Mouse (Mus musculus) liver, embryonic 15.5 days (tissue): ENCODE measurements around the gene Dock3. TPM values are rescaled to one million over a fixed set of nuclear protein-coding genes. Genes with fewer than 3 reads are reported as not detected.
A peak's percentile ranks its signal among the peaks of the same experiment; 100 is the strongest.

ENCODE experiments used
- ATAC-seq: fragments of 200-750 bp; cut with Nextera tagmentation; 2 replicates; pipeline ENCODE4 v1.8.0; 2017; ENCODE audit warnings: moderate number of reproducible peaks, mild to moderate bottlenecking, moderate library complexity; ENCODE audit not compliant: insufficient read depth
- H3K27ac ChIP-seq: fragments of 300-500 bp; sonication (generic); replicated peaks from 2 replicates; pipeline ENCODE4 v1.5.1; 2015; ENCODE audit warnings: mild to moderate bottlenecking, inconsistent platforms
- H3K27me3 ChIP-seq: fragments of 300-500 bp; sonication (generic); 2 replicates; pipeline ENCODE4 v1.6.1; 2015; ENCODE audit warnings: mild to moderate bottlenecking, inconsistent platforms
- H3K36me3 ChIP-seq: fragments of 300-500 bp; sonication (generic); replicated peaks from 2 replicates; pipeline ENCODE4 v1.6.1; 2015; ENCODE audit warnings: moderate library complexity, mild to moderate bottlenecking, inconsistent platforms
- H3K4me1 ChIP-seq: fragments of 300-500 bp; sonication (generic); replicated peaks from 2 replicates; pipeline ENCODE4 v1.6.1; 2015; ENCODE audit warnings: inconsistent platforms
- H3K4me2 ChIP-seq: fragments of 300-500 bp; sonication (generic); 2 replicates; pipeline ENCODE4 v1.6.1; 2015; ENCODE audit warnings: moderate library complexity, mild to moderate bottlenecking, inconsistent platforms
- H3K4me3 ChIP-seq: fragments of 300-500 bp; sonication (generic); replicated peaks from 2 replicates; pipeline ENCODE4 v1.5.1; 2015; ENCODE audit warnings: mild to moderate bottlenecking, inconsistent platforms
- H3K9ac ChIP-seq: fragments of 300-500 bp; sonication (generic); 2 replicates; pipeline ENCODE4 v1.6.1; 2015; ENCODE audit warnings: moderate library complexity, mild to moderate bottlenecking, inconsistent platforms
- H3K9me3 ChIP-seq: fragments of 300-500 bp; sonication (generic); replicated peaks from 2 replicates; pipeline ENCODE4 v1.6.1; 2016; ENCODE audit warnings: inconsistent platforms
- WGBS: fragments of 180-500 bp; shearing (Covaris S2); methylation state at CpG from one replicate; pipeline ENCODE4 v1.1.7; 2015; ENCODE audit warnings: mixed read lengths; ENCODE audit not compliant: insufficient replicate concordance; 5-methylcytosine and 5-hydroxymethylcytosine counted together
- polyA plus RNA-seq: library from polyadenylated mRNA; unstranded; fragments of >200 nt; fragmentation: Nextera tagmentation; extraction: Ambion mirVana; gene quantifications from 2 replicates; pipeline ENCODE4 v1.2.1, GENCODE M21; 2015

Dock3 gene
- polyA plus RNA-seq, 1 experiment from 2014 or later, result 0.01 TPM

GRCm38 (mm10) chr9:107255596-107255995 lies 23.9 kb upstream of the Dock3 start:
- 61% methylated on average over 3 of the region's 3 CpGs for WGBS
- H3K9me3 ChIP-seq, result no peaks in the 10 kb centered on the region
- no peaks in the 10 kb centered on the region for H3K36me3 ChIP-seq
- ATAC-seq, result no peak
- no peaks in the 10 kb centered on the region for H3K4me1 ChIP-seq
- H3K27me3 ChIP-seq, result no peaks in the 10 kb centered on the region
- no peak overlapping the region for H3K4me3 ChIP-seq
- H3K27ac ChIP-seq, result no peak overlapping the region
- H3K4me2 ChIP-seq, result no peak overlapping the region
- H3K9ac ChIP-seq, result no peak overlapping the region

GRCm38 (mm10) chr9:107254925-107255324 lies 23.2 kb upstream of the Dock3 start:
- no peak overlapping the region for H3K9ac ChIP-seq
- no peak overlapping the region for H3K27ac ChIP-seq
- H3K4me1 ChIP-seq, result no peaks in the 10 kb centered on the region
- H3K9me3 ChIP-seq, result no peaks in the 10 kb centered on the region
- H3K36me3 ChIP-seq, result no peaks in the 10 kb centered on the region
- whole genome bisulfite sequencing, result 63% methylated on average over 3 of the region's 3 CpGs
- no peak overlapping the region for H3K4me3 ChIP-seq
- ATAC-seq, result no peak
- H3K27me3 ChIP-seq, result no peaks in the 10 kb centered on the region
- no peak overlapping the region for H3K4me2 ChIP-seq

- Histone ChIP-seq H3K9ac (no peak overlapping the region), H3K27me3 (no peaks in the 10 kb centered on the region), H3K36me3 (no peaks in the 10 kb centered on the region), H3K9me3 (no peaks in the 10 kb centered on the region), H3K27ac (no peak overlapping the region), H3K4me3 (no peak overlapping the region), H3K4me1 (no peaks in the 10 kb centered on the region), H3K4me2 (no peak overlapping the region)
- ATAC-seq, result no peak
- WGBS, result 68% methylated on average over 12 of the region's 12 CpGs
Observed at GRCm38 (mm10) chr9:107254476-107254875, 22.8 kb upstream of the Dock3 start.

DNA sequence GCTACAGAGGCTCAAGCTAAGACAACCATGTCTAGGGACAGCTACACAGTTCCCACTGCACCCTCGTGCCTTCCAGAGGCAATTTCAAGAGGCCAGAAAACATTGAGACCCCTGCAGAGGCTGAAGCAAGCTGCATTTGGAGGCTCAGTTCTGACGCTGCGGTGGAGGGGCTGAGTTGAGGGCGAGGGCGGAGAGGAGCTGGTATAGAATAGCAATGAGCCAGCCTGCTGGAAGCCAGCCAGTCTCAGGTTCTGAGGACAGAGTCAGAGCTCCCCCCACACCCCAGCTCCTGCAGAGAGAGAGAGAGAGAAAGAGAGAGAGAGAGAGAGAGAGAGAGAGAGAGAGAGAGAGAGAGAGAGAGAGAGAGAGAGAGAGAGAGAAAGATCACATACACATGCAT lies 20.5 kb upstream of the Dock3 start:
- no peaks in the 10 kb centered on the region for H3K4me1 ChIP-seq
- H3K27ac ChIP-seq, result no peak overlapping the region
- H3K36me3 ChIP-seq, result no peaks in the 10 kb centered on the region
- no peak overlapping the region for H3K9ac ChIP-seq
- H3K4me3 ChIP-seq, result no peak overlapping the region
- WGBS, result 41% methylated on average over 5 of the region's 5 CpGs
- H3K9me3 ChIP-seq, result no peaks in the 10 kb centered on the region
- H3K4me2 ChIP-seq, result no peak overlapping the region
- H3K27me3 ChIP-seq, result no peaks in the 10 kb centered on the region
- ATAC-seq, result no peak

DNA sequence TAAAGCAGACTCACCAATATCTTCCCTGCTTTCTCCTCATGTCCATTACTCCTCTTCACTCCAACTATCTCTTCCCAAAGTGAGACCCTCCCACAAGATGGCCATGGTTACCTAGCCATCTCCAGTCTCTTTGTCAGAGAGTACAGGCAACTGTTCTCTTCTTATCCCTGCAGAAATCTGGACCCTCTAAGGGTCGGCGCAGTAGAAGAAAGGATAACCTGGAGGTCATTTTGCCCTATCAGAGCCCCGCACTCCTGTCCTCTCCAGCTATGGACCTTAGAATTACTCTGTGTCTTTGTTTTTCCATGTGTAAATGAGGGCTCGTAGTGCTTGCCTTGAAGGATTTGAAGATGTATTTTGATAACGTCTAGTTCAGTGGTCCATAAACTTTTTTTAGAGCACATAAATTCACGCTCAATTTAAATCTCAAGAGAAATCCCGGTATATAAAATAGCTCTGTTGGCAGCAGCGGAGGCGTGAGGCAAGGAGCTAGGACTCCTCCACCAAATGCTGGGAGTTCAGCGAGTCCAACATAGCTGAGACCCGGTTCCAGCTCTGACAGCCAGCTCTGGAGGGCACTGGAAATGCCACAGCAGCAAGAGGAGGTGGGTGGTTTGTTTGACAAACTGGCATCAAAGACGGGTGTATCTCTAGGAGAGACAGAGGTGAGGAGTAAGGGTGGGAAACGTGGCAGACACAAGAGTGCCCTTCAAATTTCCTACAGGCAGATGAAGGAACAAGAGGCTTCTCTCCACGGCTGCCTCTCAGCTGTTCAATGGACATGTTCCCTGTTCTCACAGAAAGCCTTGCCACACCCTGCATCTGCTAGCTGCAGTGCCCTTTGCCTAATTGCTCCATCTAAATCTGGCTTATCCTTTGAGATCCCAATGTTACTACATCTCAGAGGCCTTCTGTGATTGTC lies 19.0 kb upstream of the Dock3 start:
- Histone ChIP-seq H3K4me2 (no peak overlapping the region), H3K36me3 (no peaks in the 10 kb centered on the region), H3K4me1 (no peaks in the 10 kb centered on the region), H3K27ac (no peak overlapping the region), H3K4me3 (no peak overlapping the region), H3K9me3 (no peaks in the 10 kb centered on the region), H3K27me3 (no peaks in the 10 kb centered on the region), H3K9ac (no peak overlapping the region)
- 60% methylated on average over 14 of the region's 14 CpGs for WGBS
- ATAC-seq, result no peak

GRCm38 (mm10) chr9:107249154-107249553 lies 17.4 kb upstream of the Dock3 start:
- Histone ChIP-seq H3K4me3 (no peak overlapping the region), H3K9ac (no peak overlapping the region), H3K4me2 (no peak overlapping the region), H3K27me3 (no peaks in the 10 kb centered on the region; the same call in 1 of the 2 replicates), H3K27ac (no peak overlapping the region), H3K36me3 (no peaks in the 10 kb centered on the region), H3K9me3 (no peaks in the 10 kb centered on the region), H3K4me1 (no peaks in the 10 kb centered on the region)
- no peak for ATAC-seq
- 47% methylated on average over 6 of the region's 6 CpGs for WGBS

GRCm38 (mm10) chr9:107246170-107246569 lies 14.5 kb upstream of the Dock3 start:
- ATAC-seq, result no peak
- H3K9me3 ChIP-seq, result no peaks in the 10 kb centered on the region
- H3K4me3 ChIP-seq, result no peak overlapping the region
- no peak overlapping the region for H3K4me2 ChIP-seq
- WGBS, result 36% methylated on average over 4 of the region's 4 CpGs
- no peak overlapping the region for H3K9ac ChIP-seq
- no peaks in the 10 kb centered on the region for H3K4me1 ChIP-seq
- no peak overlapping the region for H3K27ac ChIP-seq
- H3K36me3 ChIP-seq, result no peaks in the 10 kb centered on the region
- no peaks in the 10 kb centered on the region; the same call in 1 of the 2 replicates for H3K27me3 ChIP-seq

- Histone ChIP-seq H3K27me3 (no peaks in the 10 kb centered on the region; the same call in 1 of the 2 replicates), H3K9ac (no peak overlapping the region), H3K4me3 (no peak overlapping the region), H3K4me1 (no peaks in the 10 kb centered on the region), H3K9me3 (no peaks in the 10 kb centered on the region), H3K4me2 (no peak overlapping the region), H3K27ac (no peak overlapping the region), H3K36me3 (no peaks in the 10 kb centered on the region)
- no peak for ATAC-seq
- 46% methylated on average over 4 of the region's 4 CpGs for WGBS
Observed at GRCm38 (mm10) chr9:107245311-107245710, 13.6 kb upstream of the Dock3 start.

- H3K27ac ChIP-seq, result no peak overlapping the region
- no peak overlapping the region for H3K4me3 ChIP-seq
- ATAC-seq, result no peak
- no peaks in the 10 kb centered on the region for H3K36me3 ChIP-seq
- H3K4me2 ChIP-seq, result no peak overlapping the region
- peaks cover 85% of the 10 kb centered on the region for H3K27me3 ChIP-seq
- WGBS, result 60% methylated on average over 5 of the region's 5 CpGs
- peaks cover 8% of the 10 kb centered on the region for H3K4me1 ChIP-seq
- no peak overlapping the region for H3K9ac ChIP-seq
- H3K9me3 ChIP-seq, result no peaks in the 10 kb centered on the region
Observed at GRCm38 (mm10) chr9:107236151-107236550, 4.4 kb upstream of the Dock3 start.

DNA sequence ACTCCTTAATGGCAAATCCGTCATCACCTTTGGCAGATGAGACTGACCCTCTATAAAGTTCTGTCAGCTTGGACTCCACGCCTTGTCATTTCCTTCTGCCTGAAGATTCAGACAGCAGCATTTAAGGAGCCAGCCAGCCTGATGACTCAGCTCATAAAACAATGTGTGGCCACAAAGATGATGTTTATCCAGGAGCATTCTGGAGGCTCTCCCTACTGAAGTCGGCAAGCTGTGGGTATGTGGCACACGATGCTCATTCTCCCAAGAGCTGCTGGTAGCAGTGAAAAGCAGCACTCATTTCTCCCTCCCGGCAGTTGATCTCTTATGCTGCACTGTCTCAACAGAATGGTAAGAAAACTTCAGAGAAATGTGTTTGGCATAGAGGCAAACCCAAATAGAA lies 3.6 kb upstream of the Dock3 start:
- 28% methylated on average over 5 of the region's 5 CpGs for WGBS
- Histone ChIP-seq H3K4me2 (no peak overlapping the region), H3K4me3 (no peak overlapping the region), H3K27me3 (peaks cover 90% of the 10 kb centered on the region), H3K4me1 (peaks cover 9% of the 10 kb centered on the region), H3K9ac (no peak overlapping the region), H3K9me3 (no peaks in the 10 kb centered on the region), H3K27ac (no peak overlapping the region), H3K36me3 (no peaks in the 10 kb centered on the region)
- no peak for ATAC-seq

DNA sequence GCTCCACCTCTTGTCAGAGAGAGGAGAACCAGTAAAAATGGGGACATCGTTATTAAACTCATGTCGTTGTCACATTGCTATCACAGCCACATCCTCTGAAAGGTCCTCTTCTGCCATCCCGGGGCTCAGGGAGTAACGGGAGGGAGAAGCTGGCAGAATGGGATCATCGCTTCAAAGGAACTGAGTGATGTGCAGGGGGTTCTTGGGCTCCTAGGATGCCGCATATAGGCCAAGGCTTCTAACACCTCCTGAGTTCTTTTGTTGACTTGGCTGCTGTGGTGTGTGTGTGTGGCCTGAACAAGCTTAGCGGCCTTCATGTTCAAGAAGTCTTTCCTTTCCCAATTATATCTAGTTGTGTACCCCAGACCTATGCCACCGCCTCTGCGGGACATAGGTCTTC lies 431 bp upstream of the Dock3 start:
- no peaks in the 10 kb centered on the region for H3K9me3 ChIP-seq
- H3K27ac ChIP-seq, result no peak overlapping the region
- peak overlapping the region; percentile 49; the same call in 1 of the 2 replicates for H3K4me3 ChIP-seq
- H3K4me1 ChIP-seq, result peaks cover 9% of the 10 kb centered on the region
- H3K4me2 ChIP-seq, result peak overlapping the region; percentile 71
- H3K36me3 ChIP-seq, result no peaks in the 10 kb centered on the region
- H3K27me3 ChIP-seq, result peaks cover 90% of the 10 kb centered on the region
- ATAC-seq, result no peak
- 14% methylated on average over 9 of the region's 9 CpGs for WGBS
- H3K9ac ChIP-seq, result no peak overlapping the region
